19 mouse cellular contexts compared by ENCODE assay signal in genomic region chr2:170475164-170475563, GRCm38 (mm10). TPM values are rescaled to one million over a fixed set of nuclear protein-coding genes. Genes with fewer than 3 reads are reported as not detected.
"Had no signal": no experiment of that assay in that cellular context is flagged by ENCODE, and none has a peak within 500 bp of the region (broad histone marks: within the 10 kb centered on the region; RNA-seq: fewer than 3 reads in every experiment).

No protein-coding gene starts in this region.

- H3K4me2 ChIP-seq: limb, embryonic 15.5 days; liver, embryonic 12.5 days; lung, embryonic 14.5 days; neural tube, embryonic 15.5 days had no signal

- H3K9me3 ChIP-seq: limb, embryonic 15.5 days; midbrain, embryonic 10.5 days; neural tube, embryonic 15.5 days had no signal

- H3K36me3 ChIP-seq: limb, embryonic 15.5 days; liver, embryonic 12.5 days; midbrain, embryonic 10.5 days; neural tube, embryonic 15.5 days had no signal

- ATAC-seq: inflammation-experienced regulatory T-cells, adult 6 months; intestine, postnatal 0 days; liver, embryonic 12.5 days had no signal

- DNase-seq: lung, embryonic 14.5 days; lung, postnatal 10 days; lung, postnatal 4 days; midbrain, embryonic 14.5 days; right cerebral cortex, adult 18-20 months; right cerebral cortex, postnatal 25 days; thymus, postnatal 4 days had no signal

- H3K9ac ChIP-seq: limb, embryonic 15.5 days; liver, embryonic 12.5 days; lung, embryonic 14.5 days; neural tube, embryonic 15.5 days had no signal

- H3K4me3 ChIP-seq: limb, embryonic 15.5 days; liver, embryonic 12.5 days; midbrain, embryonic 10.5 days; myocyte; neural tube, embryonic 15.5 days had no signal

- H3K27ac ChIP-seq: limb, embryonic 15.5 days; liver, embryonic 12.5 days; midbrain, embryonic 10.5 days; neural tube, embryonic 15.5 days; stomach, postnatal 0 days had no signal

- H3K4me1 ChIP-seq: limb, embryonic 15.5 days; liver, embryonic 12.5 days had no signal

- H3K27me3 ChIP-seq: limb, embryonic 15.5 days had no signal

RNA-seq across cellular contexts. Expression of gene Cyp24a1, which starts 21.8 kb away (rescaled TPM):
- polyA plus RNA-seq: inflammation-experienced regulatory T-cells, adult 6 months; intestine, postnatal 0 days; limb, embryonic 11.5 days; limb, embryonic 15.5 days; liver, embryonic 12.5 days; liver, embryonic 16.5 days; lung, embryonic 14.5 days; midbrain, embryonic 10.5 days; neural tube, embryonic 11.5 days; small intestine, adult 2 months; stomach, postnatal 0 days had no signal
